Mouse (Mus musculus) layer of hippocampus, adult 18-20 months (tissue): Measurements from ENCODE around the gene Habp4. TPM values are rescaled to one million over a fixed set of nuclear protein-coding genes. Genes with fewer than 3 reads are reported as not detected.

Experiments used
- DNase-seq, 2 experiments: peaks; one replicate each; pipeline ENCODE4 v3.0.0; 2022; ENCODE audit warnings: low spot score in 2 of 2
- total RNA-seq, 2 experiments: library from RNA; stranded (reverse); gene quantifications; 2 replicates each; pipeline ENCODE4 v1.2.3; 2021

The Habp4 gene
- total RNA-seq, 2 experiments from 2014 or later: 154 to 158 TPM

DNA sequence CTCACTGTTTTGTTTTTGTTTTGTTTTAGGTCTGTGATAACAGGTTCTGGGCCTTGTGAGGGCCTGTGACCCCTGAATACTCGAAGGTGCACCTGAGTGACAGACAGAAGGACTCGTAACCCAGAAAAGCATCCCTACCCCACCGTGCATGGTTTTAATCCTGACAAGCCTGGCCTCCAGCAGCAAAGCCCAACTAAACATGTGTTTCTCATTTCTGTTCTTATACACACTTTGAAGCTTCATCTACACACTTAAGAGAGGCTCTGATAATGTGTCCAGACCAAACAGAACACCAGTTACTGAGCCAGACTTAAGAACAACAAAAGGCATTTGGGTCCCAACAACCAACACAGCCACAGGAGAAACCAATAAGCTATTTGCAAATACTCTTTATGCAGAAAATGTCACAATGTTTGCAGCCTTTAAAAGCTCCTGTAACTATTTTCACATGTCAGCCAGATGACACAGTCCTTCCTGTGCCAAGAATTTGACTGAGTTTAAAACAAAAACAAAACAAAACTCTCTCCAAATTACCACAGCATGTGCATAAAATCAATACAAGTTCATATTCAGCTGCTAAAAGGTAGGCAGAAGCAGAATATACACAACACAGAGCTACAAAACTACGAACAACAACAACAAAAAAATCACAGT lies 73.6 kb downstream of the Habp4 start:
- peak in 1 of 2 experiments; percentile 54 for DNase-seq

DNA sequence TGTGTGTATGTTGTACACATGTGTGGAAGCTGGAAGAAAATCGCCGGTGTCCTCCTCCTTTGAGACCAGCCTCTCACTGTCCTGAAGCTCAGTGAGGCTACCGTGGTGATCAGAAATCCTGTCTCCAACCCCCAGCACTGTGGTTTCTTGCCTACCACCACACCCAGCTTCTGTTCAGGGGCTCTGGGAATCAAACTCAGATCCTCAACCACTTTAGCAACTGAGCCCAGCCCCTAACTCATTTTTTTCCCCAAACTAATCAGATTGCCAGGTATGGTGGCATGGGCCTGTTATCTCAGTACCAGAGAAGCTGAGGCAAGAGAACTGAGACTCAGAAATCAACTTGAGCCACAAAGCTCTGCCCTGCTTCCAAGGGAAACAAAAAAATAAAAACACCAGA lies 74.2 kb downstream of the Habp4 start:
- DNase-seq: no peak

Other genes with a start within 250 kb of the Habp4 start
- gene Hsd17b3, start 72.6 kb upstream of the Habp4 start, total RNA-seq: not detected
- gene Slc35d2, start 32.5 kb upstream of the Habp4 start, total RNA-seq: under 1 TPM; 0.56 to 0.64 TPM
- 10 to 100 TPM; 13.8 to 17.4 TPM for gene Zfp367, start 8.6 kb upstream of the Habp4 start, total RNA-seq
- 10 to 100 TPM; 11.2 to 13.1 TPM for gene Cdc14b, start 113.5 kb downstream of the Habp4 start, total RNA-seq
- gene Aaed1, start 150.9 kb downstream of the Habp4 start, total RNA-seq: 10 to 100 TPM; 17.8 to 19.0 TPM
- gene Ctsl, start 209.1 kb downstream of the Habp4 start, total RNA-seq: 100 to 1,000 TPM in 1 of 2 experiments, 10 to 100 TPM in 1; 94.1 to 102 TPM